Mouse (Mus musculus): Measurements from ENCODE around the gene Ucp2. TPM values are rescaled to one million over a fixed set of nuclear protein-coding genes. Genes with fewer than 3 reads are reported as not detected.
"Not testable (repeated sequence)": the region's sequence is repeated elsewhere in the genome, so short reads cannot be mapped to it uniquely, and the experiment has no call there.

Gene Ucp2
- polyA plus RNA-seq, 1 experiment from 2014 or later: 184 TPM

DNA sequence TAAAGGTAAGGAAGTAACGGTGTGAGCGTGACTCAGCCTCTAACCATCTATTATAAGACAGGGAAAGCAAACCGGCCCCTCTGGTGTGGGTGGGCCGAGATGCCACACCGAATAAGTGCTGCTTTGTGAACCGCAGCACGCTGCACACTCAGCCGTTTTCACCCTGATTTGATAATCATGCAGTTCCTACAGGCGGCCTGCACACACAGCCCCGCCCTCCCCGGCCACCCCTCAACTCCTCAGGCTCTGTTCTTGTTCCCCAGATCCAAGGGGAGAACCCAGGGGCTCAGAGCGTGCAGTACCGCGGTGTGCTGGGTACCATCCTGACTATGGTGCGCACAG is 13.3 kb upstream of the Ucp2 start:
- Histone ChIP-seq H3K27ac (ENCODE audit: low read depth) (no peak overlapping the region), H3K9ac (no peak overlapping the region), H3K36me3 (ENCODE audit: insufficient read depth) (no peaks in the 10 kb centered on the region), H3K4me1 (ENCODE audit: insufficient read depth) (no peaks in the 10 kb centered on the region), H3K27me3 (ENCODE audit: insufficient read depth, low read length) (no peaks in the 10 kb centered on the region), H3K4me2 (no peak overlapping the region), H3K9me3 (ENCODE audit: low read depth, low read length) (no peaks in the 10 kb centered on the region), H3K4me3 (ENCODE audit: low read depth, low read length) (no peak overlapping the region)
- TF ChIP-seq CTCF (IDR thresholded peaks at IDR 0.05; ENCODE audit: low read depth): no peak
- WGBS: 63% methylated on average over 15 of the region's 15 CpGs
- DNase-seq: no peak
- no peak for ATAC-seq (ENCODE audit: insufficient read depth)

DNA sequence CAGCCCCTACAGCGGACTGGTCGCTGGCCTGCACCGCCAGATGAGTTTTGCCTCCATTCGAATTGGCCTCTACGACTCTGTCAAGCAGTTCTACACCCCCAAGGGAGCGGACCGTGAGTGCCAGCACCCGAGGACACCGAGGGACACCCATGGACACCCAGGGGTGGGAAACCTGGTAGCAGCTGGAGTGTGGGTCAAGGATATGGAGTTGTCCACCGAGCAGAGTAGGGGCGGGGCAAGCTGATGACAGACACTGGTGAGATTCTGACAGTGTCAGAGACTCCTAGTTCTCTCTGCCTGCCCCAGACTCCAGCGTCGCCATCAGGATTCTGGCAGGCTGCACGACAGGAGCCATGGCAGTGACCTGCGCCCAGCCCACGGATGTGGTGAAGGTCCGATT is 13.0 kb upstream of the Ucp2 start:
- no peak for DNase-seq
- 75% methylated on average over 17 of the region's 17 CpGs for WGBS
- TF ChIP-seq CTCF (IDR thresholded peaks at IDR 0.05; ENCODE audit: low read depth): no peak
- Histone ChIP-seq H3K4me2 (no peak overlapping the region), H3K36me3 (ENCODE audit: insufficient read depth) (no peaks in the 10 kb centered on the region), H3K27ac (ENCODE audit: low read depth) (no peak overlapping the region), H3K27me3 (ENCODE audit: insufficient read depth, low read length) (no peaks in the 10 kb centered on the region), H3K4me3 (ENCODE audit: low read depth, low read length) (no peak overlapping the region), H3K9ac (no peak overlapping the region), H3K9me3 (ENCODE audit: low read depth, low read length) (no peaks in the 10 kb centered on the region), H3K4me1 (ENCODE audit: insufficient read depth) (no peaks in the 10 kb centered on the region)
- no peak for ATAC-seq (ENCODE audit: insufficient read depth)

DNA sequence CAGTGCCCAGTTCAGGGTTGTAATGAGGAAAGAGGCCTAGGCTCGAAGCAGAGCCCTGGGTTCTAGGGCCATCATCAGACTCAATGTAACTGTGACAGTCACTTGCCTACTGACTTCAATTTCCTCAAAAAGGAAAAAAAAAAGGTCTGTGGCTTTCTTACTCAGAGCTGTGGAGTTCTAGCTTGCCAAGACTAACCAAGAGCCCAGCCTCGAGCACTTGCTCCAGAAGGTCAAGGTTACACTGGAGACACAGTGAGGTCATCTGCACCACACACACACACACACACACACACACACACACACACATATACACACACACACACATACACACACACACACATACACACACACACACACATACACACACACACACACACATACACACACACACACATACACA is 11.1 kb upstream of the Ucp2 start:
- H3K4me1 ChIP-seq (ENCODE audit: insufficient read depth); H3K4me3 ChIP-seq (ENCODE audit: low read depth, low read length); ATAC-seq (ENCODE audit: insufficient read depth); H3K9ac ChIP-seq; H3K36me3 ChIP-seq (ENCODE audit: insufficient read depth); H3K27ac ChIP-seq (ENCODE audit: low read depth); H3K4me2 ChIP-seq; H3K9me3 ChIP-seq (ENCODE audit: low read depth, low read length); DNase-seq; H3K27me3 ChIP-seq (ENCODE audit: insufficient read depth, low read length): not testable (repeated sequence)
- WGBS: 70% methylated on average over 2 of the region's 2 CpGs

DNA sequence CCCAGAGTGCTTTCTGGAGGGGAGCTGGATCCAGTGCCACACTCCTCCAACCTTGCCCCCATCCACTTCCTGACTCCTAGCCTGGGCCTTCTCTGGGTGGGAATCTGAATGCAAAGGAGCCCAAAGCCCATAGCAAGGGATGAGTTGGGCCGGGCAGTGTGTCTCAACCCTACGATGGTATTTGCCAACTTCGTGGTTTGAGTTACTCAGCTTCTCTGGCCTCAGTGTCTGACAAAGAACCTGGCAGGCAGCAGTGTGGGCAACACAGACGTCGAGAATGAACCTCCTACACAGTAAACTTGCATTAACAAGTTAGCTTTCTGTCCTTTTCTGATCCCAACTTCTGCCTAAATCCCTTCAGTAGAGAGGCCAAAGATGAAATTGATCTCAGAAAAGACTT is 8.6 kb upstream of the Ucp2 start:
- no peak for DNase-seq
- no peaks in the 10 kb centered on the region for H3K36me3 ChIP-seq (ENCODE audit: insufficient read depth)

DNA sequence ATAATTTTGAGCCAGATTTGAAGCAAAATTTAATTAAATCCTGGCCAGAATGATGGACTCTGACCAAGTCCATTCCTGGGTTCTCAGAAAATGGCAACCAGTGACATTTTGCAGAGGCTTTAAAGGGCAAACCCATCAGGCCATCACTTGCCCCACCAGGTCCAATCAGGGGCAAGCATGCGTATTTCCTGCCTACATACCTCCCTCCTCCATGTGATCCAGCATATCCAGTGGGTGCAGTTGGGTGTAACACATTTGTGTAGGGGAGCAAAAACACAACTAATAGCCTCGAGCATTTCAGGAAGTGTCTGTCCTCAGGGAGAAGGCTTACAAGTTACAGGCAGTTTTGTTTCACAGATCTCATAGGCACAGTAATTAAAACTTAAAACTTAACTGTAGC is 5.8 kb upstream of the Ucp2 start:
- no peak for TF ChIP-seq CTCF (IDR thresholded peaks at IDR 0.05; ENCODE audit: low read depth)
- Histone ChIP-seq H3K27ac (ENCODE audit: low read depth) (no peak overlapping the region), H3K4me1 (ENCODE audit: insufficient read depth) (0 out of 2 replicates have a peak, but pooled peaks cover 5% of the 10 kb centered on the region), H3K9me3 (ENCODE audit: low read depth, low read length) (no peaks in the 10 kb centered on the region), H3K9ac (no peak overlapping the region), H3K4me2 (no peak overlapping the region), H3K4me3 (ENCODE audit: low read depth, low read length) (no peak overlapping the region), H3K36me3 (ENCODE audit: insufficient read depth) (no peaks in the 10 kb centered on the region), H3K27me3 (ENCODE audit: insufficient read depth, low read length) (no peaks in the 10 kb centered on the region)
- ATAC-seq (ENCODE audit: insufficient read depth) (no peak), DNase-seq (no peak)
- WGBS: 62% methylated on average over 2 of the region's 2 CpGs

More for the DNA sequence above, 8.6 kb upstream of the Ucp2 start:
- H3K4me2 ChIP-seq: no peak overlapping the region
- no peak overlapping the region for H3K4me3 ChIP-seq (ENCODE audit: low read depth, low read length)
- no peak for TF ChIP-seq CTCF (IDR thresholded peaks at IDR 0.05; ENCODE audit: low read depth)
- no peak overlapping the region for H3K27ac ChIP-seq (ENCODE audit: low read depth)
- H3K9me3 ChIP-seq (ENCODE audit: low read depth, low read length): no peaks in the 10 kb centered on the region
- 0 out of 2 replicates have a peak, but pooled peaks cover 5% of the 10 kb centered on the region for H3K4me1 ChIP-seq (ENCODE audit: insufficient read depth)
- no peak overlapping the region for H3K9ac ChIP-seq
- no peak for ATAC-seq (ENCODE audit: insufficient read depth)
- no peaks in the 10 kb centered on the region for H3K27me3 ChIP-seq (ENCODE audit: insufficient read depth, low read length)
- 82% methylated on average over 5 of the region's 5 CpGs for WGBS

DNA sequence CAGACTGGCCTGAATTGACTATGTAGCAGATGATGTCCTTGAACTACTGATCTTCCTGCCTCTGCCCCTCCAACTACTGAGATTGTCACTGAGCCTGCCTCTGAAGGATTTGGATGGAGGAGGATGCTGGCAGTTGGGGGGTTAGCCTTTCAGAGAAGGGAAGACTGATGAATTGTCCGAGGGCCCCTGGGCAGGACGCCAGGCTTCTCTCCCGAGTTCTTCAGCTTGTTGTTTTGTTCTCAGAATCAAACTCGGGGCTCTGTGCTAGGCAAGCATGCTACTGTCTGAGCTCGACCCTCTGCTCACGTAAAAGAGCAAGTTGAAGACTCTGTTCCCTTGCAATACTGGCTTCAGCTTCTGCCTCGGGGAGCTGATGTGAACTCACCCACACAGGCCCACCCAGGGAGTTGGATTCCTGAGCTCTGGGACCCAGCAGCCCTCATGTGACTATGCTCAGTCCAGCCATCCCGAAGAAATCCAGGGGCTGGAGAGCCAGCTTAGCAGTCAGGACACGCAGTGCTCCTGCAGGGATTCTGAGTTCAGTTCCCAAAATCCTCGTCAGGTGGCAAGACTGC is 4.6 kb upstream of the Ucp2 start:
- no peak overlapping the region for H3K9ac ChIP-seq
- H3K4me3 ChIP-seq (ENCODE audit: low read depth, low read length): no peak overlapping the region
- peaks cover 8% of the 10 kb centered on the region for H3K4me1 ChIP-seq (ENCODE audit: insufficient read depth)
- peak; percentile 42; the same call in 1 of the 2 replicates for ATAC-seq (ENCODE audit: insufficient read depth)
- no peaks in the 10 kb centered on the region for H3K9me3 ChIP-seq (ENCODE audit: low read depth, low read length)
- H3K36me3 ChIP-seq (ENCODE audit: insufficient read depth): no peaks in the 10 kb centered on the region
- peak overlapping the region; percentile 20; the same call in 1 of the 2 replicates for H3K4me2 ChIP-seq
- TF ChIP-seq CTCF (IDR thresholded peaks at IDR 0.05; ENCODE audit: low read depth): no peak
- no peaks in the 10 kb centered on the region for H3K27me3 ChIP-seq (ENCODE audit: insufficient read depth, low read length)
- H3K27ac ChIP-seq (ENCODE audit: low read depth): peak overlapping the region; percentile 50; the same call in 1 of the 2 replicates
- peak; percentile 84 for DNase-seq
- 19% methylated on average over 10 of the region's 10 CpGs for WGBS

GRCm38 (mm10) chr7:100492391-100493116 is 583 bp upstream of the Ucp2 start:
- H3K4me2 ChIP-seq: peak overlapping the region; percentile 93
- no peak; the same call in 1 of the 2 replicates for TF ChIP-seq CTCF (IDR thresholded peaks at IDR 0.05; ENCODE audit: low read depth)
- peak overlapping the region; percentile 52 for H3K4me3 ChIP-seq (ENCODE audit: low read depth, low read length)
- H3K9me3 ChIP-seq (ENCODE audit: low read depth, low read length): no peaks in the 10 kb centered on the region
- WGBS: 3% methylated on average over 36 of the region's 36 CpGs
- H3K9ac ChIP-seq: peak overlapping the region; percentile 57
- H3K4me1 ChIP-seq (ENCODE audit: insufficient read depth): peaks cover 21% of the 10 kb centered on the region
- H3K27me3 ChIP-seq (ENCODE audit: insufficient read depth, low read length): no peaks in the 10 kb centered on the region
- ATAC-seq (ENCODE audit: insufficient read depth): peak; percentile 52
- peaks cover 16% of the 10 kb centered on the region for H3K36me3 ChIP-seq (ENCODE audit: insufficient read depth)
- DNase-seq: no peak
- peak overlapping the region; percentile 73 for H3K27ac ChIP-seq (ENCODE audit: low read depth)

All from lung, embryonic 14.5 days (tissue).